Mouse (Mus musculus) MEL (cell line): ENCODE data around the gene Rsph4a. TPM values are rescaled to one million over a fixed set of nuclear protein-coding genes. Genes with fewer than 3 reads are reported as not detected.

ENCODE experiments used
- DNase-seq: peaks from one replicate; pipeline ENCODE4 v3.0.0; 2011; ENCODE audit warnings: low read depth, low spot score
- H3K27ac ChIP-seq: 2 replicates; pipeline ENCODE4 v1.5.1; 2012; ENCODE audit warnings: low read depth, mild to moderate bottlenecking, control low read depth, low read length, moderate library complexity; ENCODE audit not compliant: control insufficient read depth
- H3K27me3 ChIP-seq, 2 experiments: fragments of 150-350 bp in 1 of 2; sonication (generic) in 1 of 2; 2 replicates each; pipeline ENCODE4 v1.6.1; 2012; ENCODE audit warnings: low read length in 2 of 2, mild to moderate bottlenecking in 2 of 2, improper control_type of control experiment in 1 of 2, moderate library complexity in 1 of 2; ENCODE audit not compliant: insufficient read depth in 2 of 2, control insufficient read depth in 1 of 2
- H3K36me3 ChIP-seq, 2 experiments: 2 replicates each; pipeline ENCODE4 v1.6.1; 2012 to 2014; ENCODE audit warnings: low read length in 2 of 2, improper control_type of control experiment in 1 of 2, inconsistent platforms in 1 of 2, mild to moderate bottlenecking in 1 of 2; ENCODE audit not compliant: insufficient read depth in 2 of 2, control insufficient read depth in 1 of 2
- H3K4me1 ChIP-seq, 2 experiments: fragments of 150-350 bp in 1 of 2; sonication (generic) in 1 of 2; 2 replicates each; pipeline ENCODE4 v1.6.1; 2012; ENCODE audit warnings: low read length in 2 of 2, improper control_type of control experiment in 1 of 2, mild to moderate bottlenecking in 1 of 2; ENCODE audit not compliant: insufficient read depth in 2 of 2, control insufficient read depth in 1 of 2
- H3K4me3 ChIP-seq, 2 experiments: fragments of 150-350 bp in 1 of 2; sonication (generic) in 1 of 2; 2 replicates each; pipeline ENCODE4 v1.5.1; 2012; ENCODE audit warnings: low read depth in 2 of 2, low read length in 2 of 2, mild to moderate bottlenecking in 2 of 2, moderate library complexity in 2 of 2, control low read depth in 1 of 2, improper control_type of control experiment in 1 of 2; ENCODE audit not compliant: control insufficient read depth in 1 of 2, insufficient read depth in 1 of 2
- H3K79me2 ChIP-seq: 2 replicates; pipeline ENCODE4 v1.6.1; 2012; ENCODE audit warnings: mild to moderate bottlenecking, low read length, moderate library complexity; ENCODE audit not compliant: control insufficient read depth, poor library complexity, insufficient read depth
- H3K9ac ChIP-seq: 2 replicates; pipeline ENCODE4 v1.6.1; 2012; ENCODE audit warnings: low read depth, mild to moderate bottlenecking, control low read depth, low read length, moderate library complexity; ENCODE audit not compliant: control insufficient read depth, poor library complexity, severe bottlenecking
- H3K9me3 ChIP-seq: fragments of 150-350 bp; sonication (generic); replicated peaks from 2 replicates; pipeline ENCODE4 v1.6.1; 2012; ENCODE audit warnings: mild to moderate bottlenecking, low read length, improper control_type of control experiment, moderate library complexity; ENCODE audit not compliant: insufficient read depth
- BHLHE40 ChIP-seq: IDR thresholded peaks from 2 replicates; pipeline ENCODE4 v1.6.1; 2012; ENCODE audit warnings: low read depth, mild to moderate bottlenecking, inconsistent platforms, low read length, improper control_type of control experiment, borderline replicate concordance
- CTCF ChIP-seq, 3 experiments: IDR thresholded peaks in 2 of 3; conservative IDR thresholded peaks in 1 of 3; 2 replicates each; pipeline ENCODE4 v1.5.1; 2011 to 2012; ENCODE audit warnings: low read length in 3 of 3, low read depth in 2 of 3, mild to moderate bottlenecking in 2 of 3, improper control_type of control experiment in 1 of 3, inconsistent platforms in 1 of 3, mixed read lengths in 1 of 3, moderate library complexity in 1 of 3; ENCODE audit not compliant: control insufficient read depth in 1 of 3, insufficient read depth in 1 of 3, poor library complexity in 1 of 3, severe bottlenecking in 1 of 3
- EP300 ChIP-seq, 2 experiments: IDR thresholded peaks; 2 replicates each; pipeline ENCODE4 v1.6.1; 2011; ENCODE audit warnings: improper control_type of control experiment in 2 of 2, low read length in 2 of 2, low read depth in 1 of 2, mild to moderate bottlenecking in 1 of 2
- JUND ChIP-seq: IDR thresholded peaks from 2 replicates; pipeline ENCODE4 v1.6.1; 2011; ENCODE audit warnings: low read depth, mild to moderate bottlenecking, improper control_type of control experiment, low read length
- MAFK ChIP-seq: IDR thresholded peaks from 2 replicates; pipeline ENCODE4 v1.6.1; 2011; ENCODE audit warnings: low read depth, mild to moderate bottlenecking, low read length, improper control_type of control experiment, borderline replicate concordance
- MAZ ChIP-seq: IDR thresholded peaks from 2 replicates; pipeline ENCODE4 v1.6.1; 2012; ENCODE audit warnings: low read depth, mild to moderate bottlenecking, inconsistent platforms, low read length, improper control_type of control experiment
- MXI1 ChIP-seq: IDR thresholded peaks from 2 replicates; pipeline ENCODE4 v1.6.1; 2011; ENCODE audit warnings: mild to moderate bottlenecking, low read depth, low read length, improper control_type of control experiment
- MYC ChIP-seq: IDR thresholded peaks from 2 replicates; pipeline ENCODE4 v1.6.1; 2011; ENCODE audit warnings: low read depth, mild to moderate bottlenecking, low read length, improper control_type of control experiment, moderate library complexity
- NELFE ChIP-seq: IDR thresholded peaks from 2 replicates; pipeline ENCODE4 v1.6.1; 2011; ENCODE audit warnings: low read depth, low read length, improper control_type of control experiment
- NRF1 ChIP-seq: IDR thresholded peaks from 2 replicates; pipeline ENCODE4 v1.6.1; 2014; ENCODE audit warnings: low read depth, mild to moderate bottlenecking, inconsistent platforms, low read length, improper control_type of control experiment, moderate library complexity; ENCODE audit not compliant: poor library complexity, insufficient read depth, severe bottlenecking
- POLR2AphosphoS5 ChIP-seq: IDR thresholded peaks from 2 replicates; pipeline ENCODE4 v1.6.1; 2012; ENCODE audit warnings: low read depth, borderline replicate concordance, mild to moderate bottlenecking, inconsistent platforms, low read length, moderate library complexity, mixed read lengths
- SMC3 ChIP-seq: IDR thresholded peaks from 2 replicates; pipeline ENCODE4 v1.6.1; 2011; ENCODE audit warnings: low read depth, low read length, improper control_type of control experiment
- TBP ChIP-seq: IDR thresholded peaks from 2 replicates; pipeline ENCODE4 v1.8.0; 2011; ENCODE audit warnings: low read depth, low read length, improper control_type of control experiment
- USF1 ChIP-seq: IDR thresholded peaks from 2 replicates; pipeline ENCODE4 v1.6.1; 2014; ENCODE audit warnings: low read depth, mild to moderate bottlenecking, inconsistent platforms, low read length, improper control_type of control experiment, moderate library complexity
- ZC3H11A ChIP-seq: IDR thresholded peaks from 2 replicates; pipeline ENCODE4 v1.6.1; 2012; ENCODE audit warnings: low read depth, mild to moderate bottlenecking, inconsistent platforms, low read length, improper control_type of control experiment
- ZKSCAN1 ChIP-seq: IDR thresholded peaks from 2 replicates; pipeline ENCODE4 v1.6.1; 2012; ENCODE audit warnings: low read depth, mild to moderate bottlenecking, inconsistent platforms, low read length, improper control_type of control experiment, moderate library complexity
- polyA plus RNA-seq, 2 experiments: library from polyadenylated mRNA; stranded (reverse) in 1 of 2; unstranded in 1 of 2; fragments of >175 nt in 1 of 2; fragments of >200 nt in 1 of 2; gene quantifications; 2 replicates each; pipeline versions ENCODE4 v1.2.1 to v1.2.4; 2012; ENCODE audit warnings: low replicate concordance in 2 of 2, low read depth in 1 of 2; ENCODE audit not compliant: insufficient read length in 2 of 2, insufficient read depth in 1 of 2, missing spikeins in 1 of 2
- total RNA-seq: library from RNA; depleted of rRNA; stranded (reverse); fragments of 300-350 nt; gene quantifications from 2 replicates; pipeline ENCODE4 v1.2.3, GENCODE M21; 2012; rRNA removed

The Rsph4a gene
- total RNA-seq = not detected in 2 replicates
- polyA plus RNA-seq = not detected

GRCm38 (mm10) chr10:33904530-33905481, at the start of gene Rsph4a:
TSS of gene Rsph4a (plus strand) at chr10:33905111.
- Histone ChIP-seq H3K27me3 (no peaks in the 10 kb centered on the region), H3K79me2 (no peaks in the 10 kb centered on the region), H3K4me3 (no peak within 1 kb of the TSS), H3K9me3 (no peaks in the 10 kb centered on the region), H3K9ac (no peak within 1 kb of the TSS), H3K27ac (no peak within 1 kb of the TSS), H3K4me1 (no peaks in the 10 kb centered on the region), H3K36me3 (no peaks in the 10 kb centered on the region)
- DNase-seq = no peak
- TF ChIP-seq NRF1 = no peak
- no peak for TF ChIP-seq SMC3
- TF ChIP-seq EP300 (IDR thresholded peaks at IDR 0.05; ENCODE audit: low read depth in 1 of 2, low read length in 2 of 2) = no peak
- no peak for TF ChIP-seq TBP
- no peak for TF ChIP-seq MAFK
- TF ChIP-seq POLR2AphosphoS5 = no peak
- no peak for TF ChIP-seq ZC3H11A
- no peak for TF ChIP-seq USF1
- TF ChIP-seq CTCF (IDR thresholded peaks at IDR 0.05 in 2 of 3, conservative IDR thresholded peaks at IDR 0.05 in 1 of 3; ENCODE audit: control insufficient read depth in 1 of 3, insufficient read depth in 1 of 3, low read depth in 2 of 3, low read length in 3 of 3, poor library complexity in 1 of 3, severe bottlenecking in 1 of 3) = no peak

DNA sequence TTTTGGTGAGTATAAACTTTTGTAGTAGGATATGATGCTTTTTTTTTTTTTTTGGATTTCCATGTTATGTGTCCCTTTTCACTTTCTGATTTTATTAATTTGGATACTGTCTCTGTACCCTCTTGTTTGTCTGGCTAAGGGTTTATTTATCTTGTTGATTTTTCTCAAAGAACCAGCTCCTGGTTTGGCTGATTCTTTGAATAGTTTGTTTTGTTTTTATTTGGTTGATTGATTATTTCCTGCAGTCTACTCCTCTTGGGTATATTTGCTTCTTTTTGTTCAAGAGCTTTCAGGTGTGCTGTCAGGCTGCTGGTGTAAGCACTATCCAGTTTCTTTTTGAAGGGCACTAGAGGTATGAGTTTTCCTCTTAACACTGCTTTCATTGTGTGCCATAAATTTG, 47.5 kb upstream of the Rsph4a start, which contains the start of gene Sult3a1:
Gene Sult3a1 (plus strand): TSS at position 301 of the 400 bp plus-strand sequence.
- Histone ChIP-seq H3K9me3 (no peaks in the 10 kb centered on the region), H3K9ac (no peak within 1 kb of the TSS), H3K4me3 (no peak within 1 kb of the TSS), H3K27ac (no peak within 1 kb of the TSS), H3K36me3 (no peaks in the 10 kb centered on the region), H3K27me3 (no peaks in the 10 kb centered on the region), H3K79me2 (no peaks in the 10 kb centered on the region), H3K4me1 (no peaks in the 10 kb centered on the region)
- DNase-seq = no peak
- TF ChIP-seq ZKSCAN1 (no peak), MXI1 (no peak), JUND (no peak), BHLHE40 (no peak), NELFE (no peak), MAZ (no peak), MYC (no peak)
